Mouse (Mus musculus): ENCODE measurements around the gene Gtf2f1.
"Not testable (repeated sequence)": the region's sequence is repeated elsewhere in the genome, so short reads cannot be mapped to it uniquely, and the experiment has no call there.

Gene Gtf2f1

DNA sequence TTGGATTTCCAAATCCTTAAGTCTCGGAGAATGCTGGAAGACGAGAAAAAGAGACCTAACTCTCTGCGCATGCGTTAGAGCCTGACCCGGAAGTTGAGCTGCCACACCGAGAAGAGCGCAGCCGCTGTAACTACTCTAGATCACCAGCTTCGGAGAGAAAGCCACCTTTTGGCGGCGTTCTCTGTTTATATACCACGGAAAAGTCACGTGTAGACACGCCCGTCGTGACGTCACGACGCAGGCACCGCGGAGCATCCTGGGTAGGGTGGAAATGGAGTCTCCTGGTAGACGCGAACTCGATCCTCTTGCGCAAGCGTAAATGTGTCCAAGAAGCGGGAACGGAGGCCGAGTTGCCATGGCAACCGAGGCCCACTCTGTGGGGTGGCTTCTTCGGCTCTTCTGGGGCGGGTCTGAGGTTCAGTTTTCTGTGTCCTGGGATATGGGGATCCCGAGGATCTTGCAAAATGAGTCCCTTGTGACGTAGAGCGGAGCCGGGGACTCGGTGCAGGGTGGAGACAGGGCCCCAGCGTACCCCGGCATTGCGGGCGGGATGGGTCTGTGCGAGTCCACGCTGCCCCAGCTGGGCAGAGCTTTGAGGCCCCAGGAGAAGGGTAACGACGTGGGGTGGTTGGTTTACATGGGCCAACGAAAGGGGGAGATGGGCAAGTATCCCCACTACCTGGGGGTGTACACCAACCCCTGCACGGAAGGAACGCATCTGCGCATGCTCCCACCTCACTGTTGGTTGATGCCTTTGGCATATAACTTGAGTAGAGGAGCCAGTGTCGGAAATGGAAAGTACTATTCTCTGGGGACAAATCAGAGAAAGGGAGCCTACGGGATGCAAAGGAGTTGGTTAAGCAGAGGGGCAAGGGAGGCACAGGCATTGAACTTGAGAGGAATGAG lies at the start of gene Gtf2f1, which contains the start of gene Gm17949:
Gene Gtf2f1, minus strand, starts transcription at position 53 of the 906 bp plus-strand sequence.
Gene Gm17949, plus strand, starts transcription at position 234 of the 906 bp plus-strand sequence.
- peak; percentile 92 for DNase-seq (ENCODE audit: low spot score)

- peak; percentile 94 for DNase-seq (ENCODE audit: low spot score)
Measured at GRCm38 (mm10) chr17:57060231-57060801, 49.2 kb upstream of the Gtf2f1 start.

- DNase-seq (ENCODE audit: low spot score), result peak; percentile 66
Measured at GRCm38 (mm10) chr17:57059486-57059977, 48.4 kb upstream of the Gtf2f1 start, which contains the start of gene Slc25a23. TSS of gene Slc25a23 (minus strand) at chr17:57059863.

DNA sequence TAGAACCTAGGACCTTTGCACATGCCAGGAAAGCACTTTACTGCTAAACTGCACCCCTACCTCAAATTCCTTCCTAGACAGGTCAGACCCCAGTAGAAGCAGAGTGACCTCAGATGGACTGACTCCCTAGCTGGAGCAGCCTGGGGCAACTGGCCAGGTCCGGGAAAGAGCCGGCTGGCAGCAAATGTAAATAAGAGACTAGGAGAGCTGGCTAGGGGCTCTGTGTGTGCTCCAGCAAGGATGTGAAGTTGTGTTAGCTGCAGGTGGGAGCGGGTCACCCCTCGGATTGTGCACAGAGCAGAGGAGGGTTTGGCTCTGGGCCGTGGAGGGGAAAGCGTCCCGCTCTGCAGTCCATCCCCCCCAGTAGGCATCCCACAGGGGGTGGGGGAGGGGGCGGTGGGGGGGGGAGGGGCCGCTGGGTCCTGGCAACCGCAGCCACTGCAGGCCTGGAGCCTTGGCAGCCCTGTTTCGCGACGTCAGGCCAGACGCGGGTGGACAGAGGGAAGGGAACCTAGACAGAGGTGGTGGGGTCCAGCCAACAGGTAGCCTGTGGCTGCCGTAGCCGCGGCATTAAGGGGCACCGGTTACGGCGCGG lies 47.9 kb upstream of the Gtf2f1 start, which contains the start of gene Crb3:
Gene Crb3, plus strand, starts transcription at position 215 of the 595 bp plus-strand sequence.
- DNase-seq (ENCODE audit: low spot score), result peak; percentile 34

GRCm38 (mm10) chr17:57056246-57056645 lies 45.2 kb upstream of the Gtf2f1 start:
- no peak for DNase-seq (ENCODE audit: low spot score)

- DNase-seq (ENCODE audit: low spot score), result not testable (repeated sequence)
Measured at GRCm38 (mm10) chr17:57051679-57052078, 40.6 kb upstream of the Gtf2f1 start.

DNA sequence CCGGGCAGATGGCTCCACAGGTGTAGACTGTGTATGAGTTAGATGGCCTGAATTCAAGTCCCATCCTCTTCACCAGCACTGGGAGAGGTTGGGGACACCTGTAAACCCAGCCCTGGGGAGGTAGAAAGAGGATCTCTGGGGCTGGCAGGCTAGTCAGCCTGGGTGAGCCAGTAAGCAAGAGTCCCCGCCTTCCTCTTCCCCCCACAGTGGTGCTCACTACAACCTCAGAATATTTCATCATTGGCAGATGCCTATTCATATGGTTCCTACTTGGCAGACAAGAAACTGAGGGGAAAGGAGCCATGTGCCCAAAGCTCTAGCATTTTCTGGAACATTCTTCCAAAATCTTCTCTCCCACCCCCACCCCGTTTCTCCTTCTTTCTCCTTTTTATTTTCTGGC lies 37.7 kb upstream of the Gtf2f1 start:
- DNase-seq (ENCODE audit: low spot score), result no peak

DNA sequence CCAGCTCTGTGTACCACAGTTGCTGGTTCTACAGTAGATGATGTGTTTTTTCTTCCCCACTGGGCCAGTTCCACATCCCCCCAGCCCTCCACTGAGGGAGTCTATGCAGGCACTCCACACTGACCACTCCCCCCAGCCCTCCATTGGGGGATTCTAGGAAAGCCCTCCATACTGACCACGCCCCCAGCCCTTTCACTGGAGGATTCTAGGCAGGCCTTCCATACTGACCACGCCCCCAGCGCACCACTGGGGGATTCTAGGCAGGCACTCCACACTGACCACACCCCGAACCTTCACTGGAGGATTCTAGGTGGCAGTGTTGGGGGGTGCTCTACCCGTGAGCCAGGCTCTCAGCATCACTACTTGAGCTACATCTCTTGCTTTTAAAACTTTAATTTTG lies 36.3 kb upstream of the Gtf2f1 start:
- DNase-seq (ENCODE audit: low spot score), result no peak

- no peak for DNase-seq (ENCODE audit: low spot score)
Measured at GRCm38 (mm10) chr17:57041554-57041953, 30.5 kb upstream of the Gtf2f1 start, which contains the start of gene Slc25a41. TSS of gene Slc25a41 (minus strand) at chr17:57041654.

DNA sequence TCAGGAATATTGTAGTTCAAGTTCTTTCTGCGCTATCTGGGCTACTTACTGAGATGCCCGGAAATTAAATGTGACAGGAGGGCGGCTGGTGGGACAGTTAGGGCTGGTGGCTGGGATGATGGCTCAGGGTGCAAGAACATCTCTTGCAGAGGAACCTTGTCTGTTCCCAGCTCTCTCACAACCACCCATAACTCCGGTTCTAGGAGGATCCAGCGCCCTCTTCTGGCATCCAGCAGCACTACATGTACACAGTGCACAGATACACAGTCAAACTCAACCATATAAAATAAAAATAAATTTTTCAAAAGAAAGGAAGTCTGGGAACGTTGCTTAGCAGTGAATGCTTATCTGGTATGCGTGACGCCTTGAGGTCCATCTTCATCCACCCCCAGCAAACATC lies 27.9 kb upstream of the Gtf2f1 start:
- DNase-seq (ENCODE audit: low spot score), result no peak

DNA sequence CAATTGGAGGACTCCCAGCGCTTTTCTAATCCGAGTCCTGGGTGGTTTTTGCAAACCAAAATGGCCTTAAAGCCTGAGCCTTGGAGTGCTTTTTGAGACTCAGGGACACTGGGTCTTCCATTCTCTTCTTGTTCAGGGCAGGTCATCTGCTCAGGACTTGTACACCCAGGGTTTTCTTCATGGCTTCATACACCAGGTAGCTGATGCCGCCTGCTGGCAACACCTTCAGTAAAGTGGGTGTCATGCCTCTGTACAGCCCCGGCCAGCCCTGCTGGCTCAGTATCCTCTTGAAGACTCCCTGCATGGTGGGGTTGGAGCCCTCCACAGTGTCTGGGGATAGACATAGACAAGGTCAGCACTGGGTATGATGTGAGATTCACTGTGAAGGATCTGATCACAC lies 21.8 kb upstream of the Gtf2f1 start:
- no peak for DNase-seq (ENCODE audit: low spot score)

DNA sequence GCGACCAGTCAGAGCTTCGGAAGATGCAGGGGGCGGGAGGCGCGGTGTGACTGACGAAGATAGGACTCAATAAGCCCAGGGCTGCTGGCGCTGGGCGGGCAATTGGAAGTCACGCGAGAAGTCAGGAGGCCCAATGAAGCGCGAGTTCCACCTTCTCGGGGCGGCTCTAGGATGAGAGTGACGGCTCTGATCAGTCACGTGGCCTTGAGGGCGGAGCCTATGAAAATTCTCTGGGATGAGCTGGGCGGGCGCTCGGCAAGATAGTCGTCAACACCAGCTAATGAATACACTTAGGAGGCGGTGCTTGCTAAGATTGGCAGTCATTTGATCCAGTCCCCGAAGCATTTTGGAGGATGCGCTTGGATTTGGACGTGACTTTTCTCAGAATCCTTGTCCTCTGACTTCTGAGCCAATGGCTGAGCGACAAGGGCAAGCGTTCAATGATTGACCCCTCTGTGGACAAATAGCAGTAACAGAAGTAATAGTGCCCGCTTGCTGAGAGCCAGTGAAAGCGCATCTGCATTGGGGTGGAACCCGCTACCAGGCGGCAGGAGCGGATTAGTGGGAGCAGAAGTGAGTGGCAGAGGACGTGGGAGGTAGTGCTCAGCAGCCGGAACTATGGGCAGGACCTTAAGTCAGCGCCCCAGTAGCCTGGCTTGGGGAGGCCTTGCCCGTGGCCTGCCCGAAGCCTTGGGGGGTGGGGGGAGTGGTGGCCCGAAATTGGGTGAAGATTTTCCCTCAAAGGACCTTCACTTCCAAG lies 20.8 kb upstream of the Gtf2f1 start:
- DNase-seq (ENCODE audit: low spot score), result peak; percentile 100

DNA sequence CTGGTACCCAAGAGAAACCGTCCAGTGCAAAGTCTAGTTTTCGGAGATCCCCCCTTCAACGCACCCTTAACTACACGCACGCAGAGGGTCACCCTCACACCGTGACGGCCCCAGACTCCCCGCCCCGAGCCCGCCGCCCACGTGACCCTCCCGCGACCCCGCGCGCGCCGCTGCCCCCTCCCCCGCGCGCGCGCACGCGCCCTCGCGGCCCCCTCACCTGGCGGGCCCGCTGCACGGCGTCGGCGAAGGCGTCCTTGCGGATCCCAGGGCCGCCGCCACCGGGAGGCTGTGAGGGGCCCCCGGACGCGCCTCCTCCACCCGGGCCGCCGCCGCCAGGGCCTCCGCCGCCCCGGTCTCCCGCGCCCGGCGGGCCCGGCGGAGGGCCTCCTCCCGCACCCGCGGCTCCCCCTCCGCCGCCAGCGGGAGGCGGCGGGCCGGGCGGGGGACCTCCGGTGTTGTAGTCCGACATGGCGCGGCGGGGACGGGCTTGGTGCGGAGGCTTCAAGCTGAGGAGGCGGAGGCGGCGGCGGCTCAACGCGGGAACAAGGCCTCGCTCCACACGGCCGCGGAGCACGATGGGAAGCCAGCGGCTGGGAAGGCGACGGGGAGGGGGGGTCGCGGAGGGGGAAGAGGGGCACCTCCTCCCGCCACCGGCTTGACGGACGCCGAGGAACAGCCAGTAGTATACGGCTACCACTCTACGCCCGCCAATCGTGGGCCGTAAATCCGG lies 20.0 kb upstream of the Gtf2f1 start, which contains the start of gene Khsrp:
Gene Khsrp, minus strand, starts transcription at position 592 of the 730 bp plus-strand sequence.
- no peak for DNase-seq (ENCODE audit: low spot score)

GRCm38 (mm10) chr17:57029691-57030090 lies 18.6 kb upstream of the Gtf2f1 start:
- DNase-seq (ENCODE audit: low spot score), result no peak

GRCm38 (mm10) chr17:57027471-57027870 lies 16.4 kb upstream of the Gtf2f1 start:
- no peak for DNase-seq (ENCODE audit: low spot score)

- DNase-seq (ENCODE audit: low spot score), result no peak
Measured at GRCm38 (mm10) chr17:57020960-57021359, 9.9 kb upstream of the Gtf2f1 start.

GRCm38 (mm10) chr17:57019693-57020092 lies 8.6 kb upstream of the Gtf2f1 start:
- no peak for DNase-seq (ENCODE audit: low spot score)

DNA sequence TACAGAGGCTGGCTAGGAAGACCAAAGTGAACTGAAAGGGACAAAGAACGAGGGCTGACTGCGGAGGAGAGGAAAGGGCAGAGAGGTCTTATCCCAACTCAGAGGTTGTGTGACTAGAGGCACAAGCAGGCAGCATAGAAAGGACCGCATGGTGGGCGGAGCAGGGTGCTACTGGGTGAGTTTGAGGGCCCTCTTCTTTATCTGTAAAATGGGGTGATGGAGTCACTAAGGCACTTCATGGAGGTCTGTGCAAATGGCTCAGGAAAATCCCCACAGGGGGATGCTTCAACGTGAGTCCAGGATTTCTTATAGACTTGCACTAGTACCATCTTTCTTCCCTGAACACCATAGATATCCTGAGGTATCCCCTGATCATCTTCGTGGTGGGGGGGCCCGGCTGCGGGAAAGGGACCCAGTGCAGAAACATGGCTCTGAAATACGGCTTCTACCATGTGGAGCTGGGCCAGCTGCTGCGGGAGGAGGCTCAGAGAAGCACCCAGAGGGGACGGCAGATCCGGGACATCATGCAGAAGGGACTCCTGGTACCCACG lies 1.2 kb upstream of the Gtf2f1 start:
- DNase-seq (ENCODE audit: low spot score), result no peak

GRCm38 (mm10) chr17:57010911-57011235 lies 215 bp downstream of the Gtf2f1 start:
- DNase-seq (ENCODE audit: low spot score), result no peak

DNA sequence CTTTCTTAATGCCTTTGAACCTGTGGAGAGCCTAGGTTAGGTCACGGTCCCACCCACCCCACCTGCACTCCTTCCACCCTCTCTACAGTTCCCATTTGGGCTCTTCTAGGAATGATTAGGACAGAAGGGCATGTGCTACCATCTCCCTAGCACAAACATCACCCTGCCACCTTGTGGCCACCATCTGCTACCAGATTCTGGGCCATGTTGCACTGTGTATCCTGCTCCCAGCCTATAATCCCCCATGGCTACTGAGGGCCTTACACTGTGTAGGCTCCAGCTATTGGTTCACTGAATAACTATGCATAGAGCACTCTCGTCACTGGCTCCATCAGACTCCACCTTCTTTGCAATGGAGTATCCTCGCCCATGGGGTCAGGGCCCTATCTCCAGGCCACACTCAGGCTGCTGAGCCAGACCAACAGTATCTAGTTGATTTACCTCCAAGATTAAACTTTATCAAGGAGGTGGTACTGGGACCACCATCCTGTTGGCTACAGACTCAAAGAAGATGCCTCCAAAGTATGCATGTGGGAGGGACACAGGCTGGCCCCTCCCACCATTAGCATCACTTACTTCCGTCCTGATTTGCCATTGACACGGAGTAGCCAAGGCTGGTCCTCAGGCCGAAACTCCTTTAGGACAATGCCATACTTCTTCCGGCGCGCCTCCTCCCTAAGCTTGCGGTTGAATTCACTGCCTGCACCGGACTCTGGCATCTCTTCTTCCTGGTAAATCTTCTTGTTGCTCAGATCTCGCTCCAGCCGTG lies 3.8 kb downstream of the Gtf2f1 start:
- no peak for DNase-seq (ENCODE audit: low spot score)
